Mouse (Mus musculus) spleen, postnatal 10 days (tissue): Measurements from ENCODE around the gene Cbarp.

Experiments
- DNase-seq, 2 experiments: peaks; one replicate each; pipeline ENCODE4 v3.0.0; 2021 to 2022; ENCODE audit warnings: low spot score in 2 of 2

Gene Cbarp

DNA sequence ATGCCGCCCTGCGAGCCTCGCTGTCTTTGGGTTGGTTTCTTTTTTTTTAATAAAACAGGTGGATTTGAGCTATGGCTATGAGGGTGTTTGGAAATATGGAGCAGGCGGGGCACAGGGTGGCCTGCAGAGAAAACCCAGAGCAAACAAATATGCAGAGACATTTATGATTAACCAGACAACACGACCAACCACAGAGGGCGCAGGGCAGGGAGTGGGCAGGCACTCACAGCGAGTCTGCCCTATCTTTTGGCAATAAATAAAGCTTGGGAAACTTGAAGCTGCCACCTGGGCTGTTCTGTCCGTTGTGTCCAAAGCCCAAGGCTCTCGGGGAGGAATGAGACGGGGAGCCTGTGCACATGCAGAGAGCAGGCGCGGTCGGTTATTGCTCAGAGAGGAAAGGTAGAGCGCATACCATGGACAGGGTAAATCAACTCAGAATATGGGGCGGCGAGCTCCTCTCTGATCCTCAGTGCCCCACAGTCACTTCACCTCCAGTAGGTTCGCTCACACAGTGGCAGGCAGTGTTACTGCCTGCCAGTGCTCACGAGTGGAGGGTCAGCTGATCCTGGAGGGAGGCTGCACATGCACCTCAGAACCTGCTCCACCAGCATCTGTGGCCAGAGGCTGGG is 10.1 kb downstream of the Cbarp start:
- no peak for DNase-seq

- DNase-seq, result no peak
Observed at GRCm38 (mm10) chr10:80129846-80130245, 10.8 kb downstream of the Cbarp start.

DNA sequence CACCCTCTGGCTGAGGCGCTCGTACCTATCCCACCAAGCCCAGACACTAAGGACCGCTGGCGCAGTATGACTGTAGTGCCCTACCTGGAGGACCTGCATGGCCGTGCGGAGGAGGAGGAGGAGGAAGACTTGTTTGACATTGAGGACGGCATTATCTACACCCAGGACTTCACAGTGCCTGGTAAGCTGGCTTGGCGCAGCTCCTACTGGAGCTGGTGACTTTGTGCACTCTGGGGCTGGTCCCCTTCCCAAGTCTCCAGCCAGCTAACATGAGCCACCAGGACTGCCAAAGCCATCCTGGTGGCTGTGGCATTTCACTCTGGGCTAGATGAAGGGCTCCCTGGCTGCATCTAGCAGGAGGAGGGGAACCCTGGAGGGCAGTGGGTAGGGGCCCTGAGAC is 12.7 kb downstream of the Cbarp start:
- DNase-seq, result no peak

GRCm38 (mm10) chr10:80123932-80124562 is 16.6 kb downstream of the Cbarp start:
- DNase-seq, result peak; percentile 54 to 59

DNA sequence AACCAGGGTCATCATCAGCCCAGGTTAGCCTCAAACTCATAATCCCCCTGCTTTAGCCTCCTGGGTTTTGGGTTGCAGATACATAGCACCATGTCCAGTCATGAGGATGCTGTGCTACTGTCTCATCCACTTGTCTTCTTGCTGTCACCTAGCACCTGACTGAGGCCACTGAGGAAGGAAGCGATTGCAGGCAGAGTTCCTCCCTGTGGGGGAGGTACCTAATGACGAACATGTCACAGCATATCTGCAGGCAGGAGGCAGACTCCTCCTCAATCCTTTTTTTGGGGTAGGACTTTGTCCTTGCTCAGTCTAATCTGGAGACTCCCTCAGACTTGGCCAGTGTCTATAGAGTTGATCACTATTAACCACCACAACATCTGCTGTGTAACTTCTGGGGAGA is 19.0 kb downstream of the Cbarp start:
- no peak for DNase-seq

- no peak for DNase-seq
Observed at GRCm38 (mm10) chr10:80120146-80120545, 20.5 kb downstream of the Cbarp start.

GRCm38 (mm10) chr10:80118552-80118951 is 22.1 kb downstream of the Cbarp start:
- no peak for DNase-seq

- no peak for DNase-seq
Observed at GRCm38 (mm10) chr10:80117736-80118135, 22.9 kb downstream of the Cbarp start.

- DNase-seq, result peak; percentile 65 to 67
Observed at GRCm38 (mm10) chr10:80116927-80117691, 23.5 kb downstream of the Cbarp start.

DNA sequence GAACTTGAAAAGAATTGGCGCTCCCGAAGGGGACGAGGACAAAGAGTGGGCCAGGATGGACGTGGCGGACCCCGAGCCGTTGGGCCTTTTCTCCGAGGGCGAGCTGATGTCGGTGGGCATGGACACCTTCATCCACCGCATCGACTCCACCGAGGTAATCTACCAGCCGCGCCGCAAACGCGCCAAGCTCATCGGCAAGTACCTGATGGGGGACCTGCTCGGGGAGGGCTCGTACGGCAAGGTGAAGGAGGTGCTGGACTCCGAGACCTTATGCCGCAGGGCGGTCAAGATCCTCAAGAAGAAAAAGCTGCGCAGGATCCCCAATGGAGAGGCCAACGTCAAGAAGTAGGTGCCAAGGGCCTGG is 24.1 kb downstream of the Cbarp start:
- peak; percentile 63 to 74 for DNase-seq

GRCm38 (mm10) chr10:80115944-80116335 is 24.7 kb downstream of the Cbarp start:
- DNase-seq, result no peak

GRCm38 (mm10) chr10:80115290-80115943 is 25.2 kb downstream of the Cbarp start, which contains the start of gene Stk11:
Gene Stk11, plus strand, starts transcription at chr10:80115803.
- DNase-seq, result peak; percentile 98 to 100

DNA sequence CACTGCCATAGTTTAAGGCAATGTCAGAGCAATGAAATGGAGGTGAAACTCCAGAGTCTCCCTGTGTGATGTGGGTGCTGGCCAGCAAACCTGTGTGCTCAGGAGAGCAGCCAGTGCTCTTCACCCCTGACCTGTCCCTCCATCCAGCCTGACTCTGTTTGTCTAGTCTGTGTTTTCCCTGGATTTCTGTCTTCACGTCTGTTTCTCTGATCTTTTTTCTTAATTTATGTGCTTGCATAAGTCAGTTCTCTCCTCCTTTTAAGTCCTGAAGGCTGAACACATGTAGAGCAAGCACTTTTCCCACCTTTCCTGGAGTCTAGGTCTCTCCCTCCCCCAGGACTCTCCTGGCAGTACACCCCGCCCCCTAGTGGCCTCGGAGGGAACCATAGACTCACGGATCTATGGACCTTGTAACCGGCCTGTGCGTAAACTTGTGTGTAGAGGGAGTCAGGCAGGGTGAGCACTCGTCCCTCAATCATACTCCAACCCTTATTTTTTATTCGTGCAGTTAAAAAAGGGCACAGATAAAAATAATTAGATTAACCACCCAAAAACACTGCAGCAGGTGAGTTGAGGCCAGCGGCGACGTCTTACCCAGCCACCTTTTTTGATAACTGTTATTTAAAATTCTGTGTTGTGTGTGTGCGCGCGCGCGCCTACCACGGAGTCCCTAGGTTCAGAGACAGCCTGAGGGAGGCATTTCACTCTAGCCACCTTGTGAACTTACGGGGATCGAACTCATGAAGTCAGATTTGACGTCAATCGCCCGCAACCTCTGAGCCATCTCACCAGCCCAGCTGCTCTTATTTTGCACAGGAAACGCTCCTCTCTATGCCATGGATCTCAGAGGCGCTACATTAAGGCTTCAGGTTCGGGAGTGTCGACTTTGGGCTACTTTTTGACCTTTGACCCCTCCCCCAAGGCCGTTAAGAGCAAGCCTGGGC is 26.0 kb downstream of the Cbarp start:
- DNase-seq, result peak; percentile 93 to 96

DNA sequence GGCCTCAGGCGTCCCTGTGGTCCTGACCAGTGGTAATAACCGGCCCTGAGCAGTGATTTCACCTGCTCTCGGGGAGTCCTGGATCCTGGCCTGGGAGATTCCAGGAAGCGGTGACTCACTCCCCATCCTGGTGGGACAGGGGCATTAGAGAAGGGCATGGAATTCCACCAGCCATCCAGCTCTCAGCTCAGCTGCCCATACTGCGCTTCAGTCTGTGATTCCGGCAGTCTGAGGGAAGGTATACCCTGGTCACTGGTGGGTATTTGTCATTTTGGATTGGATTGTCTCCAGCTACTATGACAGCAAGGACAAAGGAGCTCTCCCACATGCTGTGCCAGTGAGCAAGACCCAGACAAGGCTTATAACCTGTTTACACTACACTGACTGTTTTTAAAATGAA is 33.0 kb downstream of the Cbarp start:
- no peak for DNase-seq

DNA sequence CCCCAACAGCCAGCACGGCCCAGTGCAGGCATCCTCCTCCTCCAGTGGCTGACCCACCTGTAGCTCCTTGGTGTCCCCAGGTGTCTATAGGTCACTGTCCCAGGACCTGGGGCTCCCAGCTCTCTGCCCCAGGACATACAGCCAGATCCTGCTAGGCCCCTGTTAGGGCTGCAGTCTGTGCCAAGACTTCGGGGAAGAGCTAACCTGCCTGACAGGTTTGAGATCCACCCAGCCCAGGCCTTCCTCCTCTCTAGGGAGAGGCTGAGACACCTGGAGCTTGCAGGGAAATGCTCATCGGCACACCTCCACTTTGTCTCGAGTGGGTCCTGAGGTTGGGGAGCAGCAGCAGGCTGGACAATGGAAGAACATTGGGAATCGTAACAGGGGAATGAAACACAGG is 34.7 kb downstream of the Cbarp start:
- DNase-seq, result no peak

DNA sequence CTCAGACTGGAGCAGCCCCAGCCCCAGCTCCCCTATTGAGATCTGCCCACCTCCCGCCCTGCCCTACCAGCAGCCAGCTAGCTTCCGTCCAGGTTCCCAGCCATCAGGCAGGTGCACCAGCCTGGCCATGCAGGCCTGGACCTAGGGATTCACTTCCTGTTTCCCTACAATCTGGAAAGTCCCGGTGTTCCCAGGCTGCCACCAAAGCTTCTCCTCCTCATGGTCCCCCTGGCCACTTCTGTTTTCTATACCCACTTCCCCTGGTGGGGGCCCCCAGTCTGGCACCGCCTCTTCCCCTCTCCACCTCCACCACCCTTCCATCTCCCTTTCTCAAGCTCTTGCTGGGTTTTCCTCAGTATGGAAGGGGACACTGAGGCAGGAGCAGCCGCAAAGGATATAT is 35.2 kb downstream of the Cbarp start, which contains the start of gene Sbno2:
TSS of gene Sbno2 (minus strand) at position 112 of the 400 bp plus-strand sequence.
- peak in 1 of 2 experiments; percentile 59 for DNase-seq

- DNase-seq, result no peak
Observed at GRCm38 (mm10) chr10:80104181-80104580, 36.5 kb downstream of the Cbarp start.

GRCm38 (mm10) chr10:80103032-80103431 is 37.6 kb downstream of the Cbarp start:
- no peak for DNase-seq

- peak; percentile 89 to 94 for DNase-seq
Observed at GRCm38 (mm10) chr10:80102216-80102915, 38.3 kb downstream of the Cbarp start.

DNA sequence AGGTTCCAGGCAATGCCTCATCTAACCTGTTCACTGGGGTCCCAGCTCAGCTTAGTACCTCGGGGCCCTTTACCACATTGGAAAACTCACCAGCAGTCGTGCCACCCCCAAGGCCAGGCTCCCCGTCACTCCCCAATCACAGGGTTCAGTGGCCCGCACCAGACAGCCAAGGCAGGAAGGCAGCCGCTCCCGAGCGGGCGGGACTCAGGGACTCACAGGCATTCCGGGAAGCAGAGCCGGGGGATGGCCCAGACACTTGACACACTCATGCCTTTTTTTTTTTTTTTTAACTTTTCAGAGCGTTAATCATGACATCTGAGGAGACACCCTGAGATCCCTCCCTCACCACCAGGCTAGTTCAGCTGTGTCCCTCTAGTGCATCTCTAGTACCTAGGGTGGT is 39.7 kb downstream of the Cbarp start:
- no peak for DNase-seq

- no peak for DNase-seq
Observed at GRCm38 (mm10) chr10:80098630-80099029, 42.0 kb downstream of the Cbarp start.
